Mouse (Mus musculus) layer of hippocampus, postnatal 36 days (tissue): ENCODE measurements around the gene Slc16a10. TPM values are rescaled to one million over a fixed set of nuclear protein-coding genes. Genes with fewer than 3 reads are reported as not detected.

Experiments
- DNase-seq, 2 experiments: peaks; one replicate each; pipeline ENCODE4 v3.0.0; 2022
- total RNA-seq, 2 experiments: library from RNA; stranded (reverse); gene quantifications; 2 replicates each; pipeline ENCODE4 v1.2.3; 2021

Slc16a10 gene
- total RNA-seq: 1 to 10 TPM; 3.0 to 4.0 TPM

DNA sequence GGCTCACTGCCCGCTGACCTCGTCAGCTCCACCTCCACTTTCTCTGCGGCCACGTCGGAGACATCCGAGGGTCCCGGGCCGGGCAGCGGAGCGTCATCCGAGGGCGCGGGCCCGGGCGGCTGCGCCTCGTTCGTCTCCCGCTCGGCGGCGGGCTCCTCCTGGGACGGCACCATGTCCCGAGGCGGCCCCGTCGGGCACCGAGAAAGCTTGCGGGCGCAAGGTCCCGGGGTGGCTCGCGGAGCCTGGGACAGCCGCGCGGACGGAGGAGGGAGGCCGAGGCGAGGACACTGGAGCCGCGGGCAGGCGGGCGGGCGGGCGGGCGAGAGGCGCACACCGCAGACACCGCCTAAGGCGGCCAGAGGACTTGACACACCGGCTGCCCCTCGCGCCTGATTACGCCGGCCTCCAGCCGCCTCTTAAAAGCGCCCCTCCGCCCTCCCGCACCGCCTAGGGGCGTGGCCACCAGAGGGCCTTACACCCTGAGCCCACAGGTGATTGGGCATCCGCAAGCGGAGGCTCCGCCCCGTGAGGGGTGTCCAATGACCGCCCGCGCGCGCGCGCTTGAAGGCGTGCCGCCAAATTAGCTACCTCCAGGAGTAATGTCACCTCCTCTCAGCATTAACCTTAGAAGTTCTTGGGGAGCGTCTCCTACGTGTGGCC lies at the start of gene Slc16a10:
Gene Slc16a10 (minus strand): TSS at position 395 of the 660 bp plus-strand sequence.
- peak; percentile 88 to 90 for DNase-seq

DNA sequence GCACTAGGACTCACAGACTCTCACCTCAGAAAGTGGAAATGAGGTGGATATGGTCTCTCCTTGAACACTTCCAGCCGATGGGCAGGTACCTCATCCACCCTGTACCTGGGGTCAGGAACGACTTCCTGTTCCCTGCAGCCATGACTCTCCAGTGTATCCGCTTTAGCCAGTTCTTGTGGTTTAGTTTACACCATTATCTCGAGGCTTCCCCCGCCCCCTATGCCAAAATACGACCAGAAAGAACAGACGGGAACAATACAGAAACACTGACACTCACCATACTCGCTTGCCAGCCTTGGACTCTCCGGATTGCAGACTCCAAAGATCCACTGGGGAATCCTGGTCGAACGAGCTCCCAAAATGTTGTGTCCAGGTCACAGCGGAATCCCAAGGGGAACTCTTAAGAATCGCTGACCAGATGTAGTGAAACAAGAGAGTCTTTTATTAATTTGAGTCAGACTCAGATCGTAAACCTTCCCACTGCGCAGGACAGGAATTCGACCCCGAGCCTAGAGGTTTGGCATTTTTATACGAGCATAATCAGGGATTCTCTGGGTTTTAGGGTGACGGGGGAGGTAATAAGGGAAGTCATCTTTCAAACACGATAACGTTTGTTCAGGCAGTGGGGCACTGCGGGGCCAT lies 49.4 kb upstream of the Slc16a10 start:
- no peak for DNase-seq

DNA sequence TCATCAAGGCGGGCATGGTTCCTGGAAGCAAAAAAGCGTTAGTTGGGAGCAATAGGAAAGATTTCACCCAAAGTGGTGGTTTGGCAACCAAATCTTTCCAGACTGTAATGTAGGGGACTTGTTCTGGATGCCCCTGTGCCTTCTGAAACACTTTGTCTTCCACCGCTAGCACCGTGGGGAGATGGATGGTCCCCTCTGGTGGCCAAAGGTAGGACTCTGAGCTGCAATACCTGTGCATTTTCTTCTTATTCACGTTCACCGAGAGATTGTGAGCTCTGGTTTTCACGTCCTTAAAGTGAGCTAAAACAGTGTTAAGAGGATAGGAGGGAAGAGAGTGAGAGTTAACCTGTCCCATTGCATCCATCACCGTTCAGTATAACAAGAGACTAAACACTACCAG lies 48.8 kb upstream of the Slc16a10 start:
- DNase-seq: no peak

DNA sequence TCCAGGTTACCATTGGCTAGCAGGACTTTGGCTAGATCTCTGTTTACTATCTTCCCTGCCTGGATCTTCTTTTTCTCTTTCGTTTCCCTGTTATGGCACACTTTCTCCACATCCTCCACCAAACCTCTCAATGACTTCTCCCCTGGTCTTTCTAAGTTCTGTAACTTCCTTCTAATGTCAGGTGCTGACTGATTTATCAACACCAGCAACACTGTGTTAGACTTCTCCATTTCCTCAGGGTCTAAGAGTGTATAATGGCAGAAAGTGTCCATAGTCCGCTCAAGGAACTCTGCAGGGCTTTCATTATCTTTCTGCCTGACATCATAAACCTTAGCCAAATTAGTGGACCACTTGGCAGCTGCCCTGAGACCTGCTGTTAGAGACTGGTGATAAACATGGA lies 47.6 kb upstream of the Slc16a10 start:
- no peak for DNase-seq

DNA sequence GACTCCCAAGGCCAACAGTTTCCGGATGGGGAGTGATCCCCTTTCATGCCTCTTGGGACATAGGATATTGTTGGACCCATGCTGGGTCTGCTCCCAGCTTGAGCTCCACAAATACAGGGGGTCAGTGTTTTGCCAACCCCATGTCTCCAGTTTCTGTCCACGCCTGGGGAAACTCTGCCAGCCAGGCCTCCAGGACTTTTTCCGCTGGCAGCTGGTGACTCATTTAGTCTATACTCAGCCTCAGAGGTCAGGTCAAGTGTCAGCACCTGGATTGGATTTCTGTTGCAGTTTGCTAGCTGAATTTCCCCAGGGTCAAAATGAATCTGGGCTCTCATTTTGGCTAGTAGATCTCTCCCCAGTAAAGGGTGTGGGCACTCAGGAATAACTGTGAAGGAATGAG lies 46.8 kb upstream of the Slc16a10 start:
- no peak for DNase-seq

DNA sequence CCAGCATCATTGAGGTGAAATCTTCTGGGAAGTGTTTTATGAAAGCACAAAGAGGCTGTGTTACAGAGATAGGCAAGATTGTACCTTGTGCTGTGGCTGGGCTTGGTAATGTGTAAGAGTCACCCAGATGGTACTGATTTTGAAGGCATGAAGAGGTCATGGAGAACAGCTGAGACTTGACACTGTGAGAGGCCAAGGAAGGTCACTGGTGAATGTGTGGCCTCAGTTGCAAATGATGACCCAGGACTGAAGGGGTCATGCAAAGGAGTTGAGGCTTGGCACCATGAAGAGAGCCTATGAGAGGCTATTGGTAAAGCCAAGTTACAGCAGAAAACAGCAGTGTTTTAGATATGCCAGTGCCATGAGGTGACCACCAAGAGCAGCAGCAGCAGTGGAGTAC lies 43.9 kb upstream of the Slc16a10 start:
- no peak for DNase-seq

DNA sequence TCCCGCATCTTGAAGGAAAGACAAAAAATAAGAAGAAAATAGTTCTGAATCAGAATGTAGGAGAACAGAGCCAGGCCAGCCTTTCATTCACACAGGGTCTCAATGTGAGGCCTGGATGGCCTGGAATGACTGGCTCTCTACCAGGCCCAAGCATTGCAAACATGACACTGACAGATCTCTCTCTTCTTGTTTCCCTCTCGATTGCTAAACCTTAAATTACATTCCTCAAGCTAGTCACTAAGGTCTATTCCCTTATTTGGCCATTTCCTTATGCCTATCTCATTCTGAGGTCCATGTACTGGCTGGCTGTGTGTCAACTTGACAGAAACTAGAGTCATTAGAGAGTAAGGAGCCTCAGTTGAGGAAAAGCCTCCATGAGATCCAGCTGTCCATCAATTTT lies 38.0 kb upstream of the Slc16a10 start:
- DNase-seq: no peak

DNA sequence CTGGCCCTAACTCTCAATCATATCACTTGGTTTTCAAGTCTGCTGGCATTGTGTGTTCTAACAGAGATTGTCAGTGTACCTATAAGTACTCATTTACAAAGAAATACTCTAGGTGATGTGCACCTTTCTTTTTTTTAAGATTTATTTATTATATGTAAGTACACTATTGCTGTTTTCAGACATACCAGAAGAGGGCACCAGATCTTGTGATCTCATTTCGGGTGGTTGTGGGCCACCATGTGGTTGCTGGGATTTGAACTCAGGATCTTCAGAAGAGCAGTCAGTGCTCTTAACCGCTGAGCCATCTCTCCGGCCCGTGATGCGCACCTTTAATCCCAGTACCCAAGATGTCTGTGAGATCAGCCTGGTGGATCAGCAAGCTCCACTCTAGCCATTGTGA lies 37.1 kb upstream of the Slc16a10 start:
- DNase-seq: no peak

DNA sequence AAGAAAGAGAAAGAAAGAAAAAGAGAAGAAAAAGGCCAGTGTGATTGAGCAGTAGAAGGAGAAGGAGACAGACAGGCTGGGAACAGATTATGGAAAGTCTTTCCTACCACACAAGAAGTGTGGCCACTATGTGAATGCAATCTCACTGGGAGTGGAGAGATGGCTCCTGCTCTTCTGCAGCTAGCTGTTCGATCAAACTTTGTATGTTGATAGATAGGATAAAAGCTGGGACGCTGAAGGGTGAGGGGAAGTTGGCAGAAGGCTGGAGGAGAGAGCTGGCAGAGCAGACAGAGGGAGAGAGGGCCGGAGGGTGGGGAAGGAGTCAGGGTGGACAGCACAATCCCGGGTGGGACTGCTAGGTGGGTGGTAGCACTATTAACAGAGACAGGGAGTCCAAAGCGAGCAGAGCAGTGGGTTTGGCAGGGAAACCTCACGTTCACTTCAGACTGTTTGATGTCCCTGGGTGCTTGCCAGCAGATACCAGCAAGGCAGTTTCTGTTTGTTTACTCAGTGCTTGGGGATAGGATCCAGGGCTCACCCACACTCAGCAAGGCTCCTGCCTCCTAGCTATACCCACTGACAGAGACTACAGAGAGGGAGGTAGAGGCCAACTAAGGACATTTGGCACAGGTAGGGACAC lies 35.4 kb upstream of the Slc16a10 start:
- peak; percentile 56 to 57 for DNase-seq

- DNase-seq: no peak
Measured at GRCm38 (mm10) chr10:40172136-40172535, 30.1 kb upstream of the Slc16a10 start.

DNA sequence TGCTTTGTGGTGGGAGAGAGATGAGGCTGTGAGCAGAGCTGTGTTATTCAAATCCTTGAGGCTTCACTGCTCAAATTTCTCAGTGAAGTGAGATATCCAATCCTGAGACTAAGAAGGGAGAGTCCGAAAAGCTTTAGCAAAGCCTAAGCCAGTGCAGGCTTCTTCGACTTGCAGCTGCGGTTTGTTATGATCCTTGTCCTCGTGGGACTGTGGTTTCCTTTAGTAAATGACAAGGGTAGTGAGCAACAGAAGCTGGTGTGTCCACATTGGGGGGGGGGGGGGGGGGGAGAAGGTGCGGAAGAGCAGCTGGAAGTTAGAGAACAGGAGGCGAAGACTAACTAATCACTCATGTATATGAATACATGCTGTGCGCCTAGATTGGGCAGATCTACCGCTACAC lies 29.2 kb upstream of the Slc16a10 start:
- no peak for DNase-seq

DNA sequence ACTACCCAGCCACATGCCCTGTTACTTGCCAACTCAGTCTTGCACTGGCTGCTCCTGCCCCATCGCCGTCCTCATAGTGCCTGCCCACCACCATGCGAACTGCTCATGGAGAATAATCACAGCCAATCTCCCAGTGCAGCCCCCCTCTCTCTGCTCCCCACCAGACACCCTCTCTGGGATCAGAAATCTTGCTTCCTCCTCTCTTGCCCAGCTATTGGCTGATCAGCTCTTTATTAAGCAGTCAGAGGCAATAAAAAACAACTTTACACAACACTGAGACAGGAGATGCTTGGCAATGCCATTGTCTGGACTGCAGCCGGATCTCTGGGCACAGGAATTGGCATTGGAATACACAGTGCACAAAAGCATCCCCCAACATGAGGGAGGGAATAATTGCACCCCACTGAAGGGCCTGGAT lies 28.1 kb upstream of the Slc16a10 start:
- DNase-seq: peak in 1 of 2 experiments; percentile 12

DNA sequence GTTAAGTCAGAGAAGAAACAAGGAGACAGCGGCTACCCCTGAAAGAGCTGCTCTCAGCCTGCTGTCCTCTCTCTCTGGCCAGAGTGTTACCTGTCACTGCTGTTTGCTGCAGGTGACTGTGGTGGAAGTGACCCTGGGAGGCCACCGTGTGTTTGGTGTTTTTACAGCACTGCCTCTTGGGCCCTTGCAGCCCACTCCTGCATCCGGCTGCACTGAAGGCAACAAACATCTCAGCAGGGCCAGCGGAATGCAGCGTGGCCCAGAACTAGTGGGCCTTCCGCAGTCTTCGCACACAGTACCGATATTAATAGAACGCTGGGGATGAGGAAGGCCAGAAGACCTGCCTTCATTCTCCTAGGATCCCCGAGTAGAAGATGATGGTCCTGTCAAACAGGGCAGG lies 27.5 kb upstream of the Slc16a10 start:
- no peak for DNase-seq

DNA sequence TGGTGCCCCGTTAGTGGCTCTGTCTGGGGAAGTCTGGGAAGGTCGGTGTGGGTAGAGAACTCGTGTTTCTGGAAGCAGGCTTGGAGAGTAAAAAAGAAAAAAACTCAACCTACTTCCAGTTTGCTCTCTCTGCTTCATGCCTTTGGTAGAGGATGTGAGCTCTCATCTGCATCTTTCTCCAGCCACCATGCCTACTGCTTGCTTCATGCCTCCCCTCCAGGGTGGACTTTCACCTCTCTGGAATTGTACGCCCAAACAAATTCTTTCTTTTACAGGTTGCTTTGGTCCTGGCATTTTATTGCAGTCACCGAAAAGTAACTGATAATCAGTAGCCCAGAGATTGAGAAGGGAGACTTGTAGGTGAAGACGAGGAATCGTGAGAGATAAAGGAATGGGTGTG lies 27.0 kb upstream of the Slc16a10 start:
- DNase-seq: no peak

- peak; percentile 62 to 73 for DNase-seq
Measured at GRCm38 (mm10) chr10:40164421-40165386, 22.6 kb upstream of the Slc16a10 start.

- no peak for DNase-seq
Measured at GRCm38 (mm10) chr10:40163914-40164313, 21.9 kb upstream of the Slc16a10 start.

DNA sequence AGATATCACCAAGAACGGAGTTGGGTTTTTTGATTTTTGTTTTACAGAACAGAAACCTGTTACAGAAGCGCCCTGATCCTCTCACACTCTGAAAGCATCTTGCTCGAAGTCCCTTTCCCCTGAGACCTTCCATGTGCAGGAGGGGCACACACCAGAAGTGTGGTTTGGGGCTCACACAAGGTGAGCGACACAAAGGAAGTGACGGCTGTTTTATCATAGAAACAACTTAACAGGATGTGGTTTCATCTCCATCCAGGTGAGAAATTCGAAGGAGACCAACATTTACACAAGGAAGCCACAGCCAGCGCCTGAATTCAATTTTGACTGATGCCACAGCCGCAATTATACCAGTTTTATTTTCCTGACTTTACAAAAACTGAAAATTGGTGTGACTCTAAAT lies 21.3 kb upstream of the Slc16a10 start:
- no peak for DNase-seq

DNA sequence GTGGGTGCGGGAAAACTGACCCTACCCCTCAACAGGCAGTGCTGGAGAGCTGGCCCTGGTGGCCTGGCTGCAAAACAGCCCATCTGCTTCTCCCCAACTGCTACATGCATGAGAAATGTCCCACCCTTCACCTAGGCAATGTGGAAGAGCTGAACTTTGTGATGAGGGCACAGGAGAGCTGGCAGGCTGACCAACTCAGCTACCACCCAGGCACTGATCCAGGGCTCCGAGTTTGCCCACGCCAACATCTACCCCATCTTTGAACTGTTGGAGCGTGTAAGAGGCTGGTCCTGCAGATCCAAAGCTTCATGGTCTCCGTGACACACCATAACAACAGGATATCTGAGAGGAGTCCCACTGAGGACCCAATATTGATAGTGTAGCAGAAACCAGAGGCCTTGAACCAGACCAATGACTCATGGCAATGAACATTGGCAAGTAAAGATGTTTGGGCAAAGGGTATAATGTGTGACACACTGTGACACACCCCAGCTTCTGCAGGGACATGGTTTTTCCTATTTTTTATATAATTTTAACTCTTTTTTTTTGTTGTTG lies 19.7 kb upstream of the Slc16a10 start:
- no peak for DNase-seq

DNA sequence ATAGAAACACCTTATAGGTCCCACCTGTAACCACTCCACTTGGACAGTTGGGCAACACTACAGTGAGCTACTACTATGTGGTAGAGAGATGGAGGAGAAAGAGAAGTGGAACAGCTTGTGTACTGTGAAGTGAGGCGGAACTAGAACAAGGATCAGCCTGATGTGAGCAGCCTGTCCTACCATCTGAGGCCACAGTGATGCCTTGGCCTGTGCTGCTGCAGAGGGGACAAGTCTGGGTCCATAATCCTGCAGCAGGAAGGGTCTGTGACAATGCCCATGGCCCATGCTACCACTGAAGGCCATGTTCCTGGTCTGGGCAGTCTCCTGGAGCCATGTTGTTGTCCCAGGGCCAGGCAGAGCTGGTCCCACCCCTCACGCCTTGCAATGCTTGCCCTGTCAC lies 19.2 kb upstream of the Slc16a10 start:
- no peak for DNase-seq

- DNase-seq: no peak
Measured at GRCm38 (mm10) chr10:40152550-40152857, 10.4 kb upstream of the Slc16a10 start.

DNA sequence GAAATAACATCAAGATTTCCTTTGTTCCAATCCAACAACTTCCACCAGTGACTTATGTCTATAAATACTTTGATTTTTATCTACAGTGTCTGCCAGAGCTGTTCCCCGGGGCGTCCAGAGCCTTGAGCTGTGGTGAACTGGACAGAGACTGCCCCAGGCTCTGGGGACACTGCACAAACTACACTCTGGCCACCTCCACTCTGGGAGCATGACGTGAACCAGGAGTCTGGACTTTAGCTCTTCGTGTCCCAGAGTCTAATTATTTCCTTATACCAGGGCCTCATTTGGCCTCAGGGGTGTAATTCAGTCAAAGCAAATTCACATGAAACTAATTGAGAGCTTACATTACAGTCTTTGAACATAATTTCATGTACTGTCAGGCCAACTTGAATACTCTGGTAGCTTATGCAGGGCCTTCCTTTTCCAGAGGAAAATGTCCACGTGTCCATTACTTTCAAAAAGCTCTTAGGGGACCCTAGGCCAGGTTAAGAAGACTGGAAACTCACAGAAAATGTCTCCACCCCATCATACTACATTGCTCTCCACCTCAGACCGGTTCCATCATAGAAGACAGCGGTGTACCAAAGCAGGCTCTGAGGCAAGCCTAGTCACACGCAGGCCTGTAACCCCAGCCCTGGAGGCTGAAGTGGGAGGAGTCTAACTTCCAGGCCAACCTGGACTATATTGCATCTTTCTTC lies 9.9 kb upstream of the Slc16a10 start:
- DNase-seq: no peak

- DNase-seq: no peak
Measured at GRCm38 (mm10) chr10:40149584-40150145, 7.6 kb upstream of the Slc16a10 start.
